Mouse (Mus musculus) CH12.LX (cell line): Measurements from ENCODE around the gene Mettl27.

ENCODE experiments used
- HCFC1 ChIP-seq: IDR thresholded peaks from 2 replicates; pipeline ENCODE4 v1.6.1; 2012; ENCODE audit warnings: low read depth, mild to moderate bottlenecking, inconsistent platforms, low read length, improper control_type of control experiment
- MXI1 ChIP-seq: IDR thresholded peaks from 2 replicates; pipeline ENCODE4 v1.6.1; 2011; ENCODE audit warnings: mild to moderate bottlenecking, low read depth, low read length, improper control_type of control experiment
- RAD21 ChIP-seq: IDR thresholded peaks from 2 replicates; pipeline ENCODE4 v1.6.1; 2011; ENCODE audit warnings: low read depth, mild to moderate bottlenecking, low read length, improper control_type of control experiment, moderate library complexity

DNA sequence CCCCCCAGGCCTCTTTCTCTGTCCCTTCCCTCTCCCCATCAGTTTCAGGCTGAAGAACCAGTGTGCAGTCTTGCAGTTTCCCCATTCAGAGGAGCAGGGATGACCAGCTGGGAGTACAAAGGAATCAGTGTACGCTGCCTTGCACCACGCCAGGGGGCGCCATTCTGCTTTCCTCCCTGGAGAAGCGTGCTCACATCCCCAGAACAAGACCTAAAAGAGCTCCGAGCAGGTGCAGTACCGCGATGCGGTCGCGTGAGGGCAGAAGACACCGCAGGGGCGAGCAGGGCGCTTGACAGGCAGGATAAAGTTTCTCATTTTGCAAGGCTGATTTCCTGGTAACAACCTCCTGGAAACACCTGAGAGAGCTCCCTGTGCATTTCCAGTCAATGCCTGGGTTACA lies 25.0 kb upstream of the Mettl27 start:
- TF ChIP-seq RAD21 (peak; percentile 91), MXI1 (no peak), HCFC1 (no peak)
